12 mouse cellular contexts compared by ENCODE assay signal in genomic region chr17:28421071-28421470, GRCm38 (mm10). TPM values are rescaled to one million over a fixed set of nuclear protein-coding genes. Genes with fewer than 3 reads are reported as not detected.
DNase-seq lines count a peak whose midpoint lies in the region; ATAC-seq and TF ChIP-seq lines count a peak whose summit lies in the region.
"Had no signal": no experiment of that assay in that cellular context is flagged by ENCODE, and none has a peak within 500 bp of the region (broad histone marks: within the 10 kb centered on the region; RNA-seq: fewer than 3 reads in every experiment).

No protein-coding gene starts in this region.

- no peaks in the 10 kb centered on the region for H3K9me3 ChIP-seq in embryonic facial prominence, embryonic 12.5 days
- H3K9me3 ChIP-seq in embryonic facial prominence, embryonic 10.5 days: no peaks in the 10 kb centered on the region
- H3K9me3 ChIP-seq in heart, postnatal 0 days (replicated peaks; ENCODE audit: control insufficient read depth, low read length): no peaks in the 10 kb centered on the region

- H3K27me3 ChIP-seq in embryonic facial prominence, embryonic 12.5 days: no peaks in the 10 kb centered on the region
- H3K27me3 ChIP-seq in embryonic facial prominence, embryonic 10.5 days (replicated peaks; ENCODE audit: low read depth, poor library complexity, severe bottlenecking): no peaks in the 10 kb centered on the region
- H3K27me3 ChIP-seq in heart, postnatal 0 days (ENCODE audit: control insufficient read depth, insufficient read depth, low read length): no peaks in the 10 kb centered on the region

- DNase-seq in embryonic facial prominence, embryonic 10.5 days (ENCODE audit: low spot score): no peak
- DNase-seq in layer of hippocampus, adult 2 months (ENCODE audit: low spot score in 2 of 2): no peak
- no peak for DNase-seq in layer of hippocampus, adult 11-12 months (ENCODE audit: low spot score)
- DNase-seq in heart, postnatal 0 days (ENCODE audit: low spot score): peak; percentile 37
- DNase-seq in urinary bladder, postnatal 10 days (ENCODE audit: low spot score): no peak
- DNase-seq in gastrocnemius, postnatal 14 days: no peak
- DNase-seq: cerebellum, adult 11 months; midbrain, embryonic 14.5 days had no signal

- intact Hi-C loops in gastrocnemius, postnatal 14 days (cut with DNase I; ENCODE audit: low total_unique reads): no loop called here

- no peak for ATAC-seq in embryonic facial prominence, embryonic 12.5 days (ENCODE audit: insufficient number of reproducible peaks, insufficient read depth, low FRiP score, low TSS enrichment)
- ATAC-seq in heart, postnatal 0 days (ENCODE audit: insufficient read depth, low read depth): no peak

- peak overlapping the region; percentile 73 for H3K27ac ChIP-seq in embryonic facial prominence, embryonic 12.5 days
- H3K27ac ChIP-seq in embryonic facial prominence, embryonic 10.5 days (replicated peaks): no peak overlapping the region
- peak overlapping the region; percentile 82 for H3K27ac ChIP-seq in layer of hippocampus, adult 2 months
- H3K27ac ChIP-seq in heart, postnatal 0 days (ENCODE audit: low read depth): peak overlapping the region; percentile 98
- H3K27ac ChIP-seq in macrophage: peak overlapping the region; percentile 58

- no peak for TF ChIP-seq EP300 in heart, postnatal 0 days (IDR thresholded peaks at IDR 0.05; ENCODE audit: low read depth)

- H3K36me3 ChIP-seq in embryonic facial prominence, embryonic 12.5 days: no peaks in the 10 kb centered on the region
- peaks cover 38% of the 10 kb centered on the region for H3K36me3 ChIP-seq in embryonic facial prominence, embryonic 10.5 days (replicated peaks)
- H3K36me3 ChIP-seq in heart, postnatal 0 days (replicated peaks; ENCODE audit: control insufficient read depth, insufficient read depth, low read length): no peaks in the 10 kb centered on the region; the same call in 1 of the 2 replicates
- H3K36me3 ChIP-seq in macrophage (ENCODE audit: inconsistent target): no peaks in the 10 kb centered on the region

- TF ChIP-seq CTCF in layer of hippocampus, adult 2 months (conservative IDR thresholded peaks at IDR 0.05): no peak
- no peak for TF ChIP-seq CTCF in heart, postnatal 0 days (IDR thresholded peaks at IDR 0.05; ENCODE audit: low read depth)

- no peak overlapping the region for H3K4me2 ChIP-seq in embryonic facial prominence, embryonic 12.5 days (replicated peaks)
- H3K4me2 ChIP-seq in heart, postnatal 0 days (ENCODE audit: low read depth, low read length): peak overlapping the region; percentile 26; the same call in 1 of the 2 replicates

- no peak overlapping the region for H3K9ac ChIP-seq in embryonic facial prominence, embryonic 12.5 days
- no peak overlapping the region; the same call in 1 of the 2 replicates for H3K9ac ChIP-seq in heart, postnatal 0 days (replicated peaks; ENCODE audit: low read depth, low read length)

- H3K4me1 ChIP-seq in embryonic facial prominence, embryonic 12.5 days: peaks cover 10% of the 10 kb centered on the region
- peaks cover 15% of the 10 kb centered on the region for H3K4me1 ChIP-seq in embryonic facial prominence, embryonic 10.5 days
- H3K4me1 ChIP-seq in heart, postnatal 0 days (ENCODE audit: control insufficient read depth, insufficient read depth): peaks cover 29% of the 10 kb centered on the region

- 76% methylated on average over 5 of the region's 5 CpGs for WGBS in embryonic facial prominence, embryonic 12.5 days
- WGBS in embryonic facial prominence, embryonic 10.5 days: 88% methylated on average over 5 of the region's 5 CpGs
- WGBS in heart, postnatal 0 days: 60% methylated on average over 5 of the region's 5 CpGs
- WGBS in macrophage (ENCODE audit: missing documents): 89% methylated on average over 4 of the region's 5 CpGs

- no peak overlapping the region for H3K4me3 ChIP-seq in embryonic facial prominence, embryonic 12.5 days
- H3K4me3 ChIP-seq in embryonic facial prominence, embryonic 10.5 days: no peak overlapping the region
- H3K4me3 ChIP-seq in layer of hippocampus, adult 2 months: no peak overlapping the region
- H3K4me3 ChIP-seq in heart, postnatal 0 days (ENCODE audit: low read depth, low read length): no peak overlapping the region
- no peak overlapping the region for H3K4me3 ChIP-seq in macrophage (ENCODE audit: inconsistent target)

- H3K79me2 ChIP-seq in macrophage (ENCODE audit: inconsistent target): no peaks in the 10 kb centered on the region

RNA-seq across cellular contexts. Expression of gene Tulp1, which starts 56.0 kb away (rescaled TPM):
- 8.4 and 9.3 TPM in 2 replicates for polyA plus RNA-seq in embryonic facial prominence, embryonic 12.5 days (2016; fragmentation: Nextera tagmentation; extraction: Ambion mirVana)
- 3.4 and 4.9 TPM in 2 replicates for polyA plus RNA-seq in embryonic facial prominence, embryonic 10.5 days (2016; fragmentation: Nextera tagmentation; extraction: Ambion mirVana)
- total RNA-seq in layer of hippocampus, adult 2 months (2021): not detected
- total RNA-seq in heart, postnatal 0 days (2014; rRNA removed; ENCODE audit: low replicate concordance): 0.61 and 5.3 TPM in 2 replicates
- 0.86 and 1.3 TPM in 2 replicates for polyA plus RNA-seq in heart, postnatal 0 days (2015; fragmentation: Nextera tagmentation; extraction: Ambion mirVana)
- total RNA-seq in macrophage (2018; cell fraction: chromatin; rRNA removed): not detected
- total RNA-seq in macrophage (2018; cell fraction: cytosol; rRNA removed): not detected
- total RNA-seq in macrophage (2018; cell fraction: nucleus; rRNA removed): not detected
- polyA plus RNA-seq in macrophage (2018): not detected in 3 replicates
- total RNA-seq in gastrocnemius, postnatal 14 days (2021): not detected
- total RNA-seq: adrenal gland, adult 2 months had no signal
- polyA plus RNA-seq: frontal cortex, adult 2 months had no signal
